Mouse (Mus musculus): Measurements from ENCODE around the gene Evx2. TPM values are rescaled to one million over a fixed set of nuclear protein-coding genes. Genes with fewer than 3 reads are reported as not detected.

The Evx2 gene
- polyA plus RNA-seq, 1 experiment from 2014 or later = 0.04 TPM

DNA sequence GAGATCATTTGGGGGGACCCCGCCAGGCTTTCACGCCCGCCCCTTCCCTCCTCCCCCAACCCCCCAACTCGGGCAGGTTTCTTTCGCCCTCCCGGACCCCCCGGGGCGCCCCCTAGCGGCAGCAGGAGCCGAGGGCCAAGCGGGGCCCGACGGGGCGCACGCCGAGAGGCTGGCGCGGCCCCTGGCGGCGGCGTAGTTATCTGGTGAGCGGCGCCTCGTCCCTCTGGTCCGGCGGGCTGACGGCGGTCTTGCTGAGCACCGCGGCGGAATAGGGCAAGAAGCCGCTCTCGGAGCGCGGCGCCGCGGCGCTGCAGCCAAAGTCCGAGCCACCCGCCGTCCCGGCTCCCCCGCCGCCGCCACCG is 4.0 kb downstream of the Evx2 start:
- WGBS = 2% methylated on average over 43 of the region's 47 CpGs
- peak; percentile 52 for ATAC-seq

DNA sequence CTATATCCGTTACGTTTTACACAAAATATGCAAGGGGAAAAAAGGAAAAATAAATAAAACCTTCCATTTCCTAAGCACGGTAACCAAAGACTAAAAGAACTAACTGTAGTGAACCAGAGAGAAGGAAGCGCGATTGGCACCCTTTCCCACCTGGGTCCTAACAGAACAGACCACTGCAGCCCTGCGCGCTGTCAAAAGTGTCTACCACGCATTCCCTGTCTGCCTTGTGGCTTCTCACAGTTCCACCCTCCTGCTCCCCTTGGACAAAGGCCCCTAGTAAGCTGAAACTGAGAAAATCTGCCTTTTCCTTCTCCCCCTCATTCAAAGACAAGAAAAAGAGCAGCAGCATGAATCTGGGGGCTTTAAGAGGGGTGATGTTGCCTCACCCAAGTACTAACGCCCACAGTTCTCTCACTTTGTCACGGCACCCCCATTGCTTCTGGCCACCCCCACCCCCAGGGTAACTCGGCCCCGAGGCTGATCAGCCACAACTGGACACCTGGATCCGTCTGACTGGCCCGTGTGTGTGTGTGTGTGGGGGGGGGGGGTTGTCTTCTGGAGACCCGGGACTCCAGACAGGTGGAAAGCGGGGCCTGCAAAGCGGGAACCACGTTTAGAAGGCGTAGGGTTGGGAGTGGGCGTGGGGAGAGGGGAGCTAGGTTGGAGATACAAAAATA is 4.5 kb downstream of the Evx2 start:
- no peak overlapping the region for H3K27ac ChIP-seq
- H3K9ac ChIP-seq = no peak overlapping the region
- H3K4me1 ChIP-seq (replicated peaks) = peaks cover 22% of the 10 kb centered on the region
- H3K4me2 ChIP-seq (replicated peaks) = peak overlapping the region; percentile 73
- no peaks in the 10 kb centered on the region for H3K36me3 ChIP-seq
- peak; percentile 48 for ATAC-seq
- peaks cover 85% of the 10 kb centered on the region for H3K27me3 ChIP-seq (replicated peaks)
- WGBS = 4% methylated on average over 20 of the region's 20 CpGs
- H3K4me3 ChIP-seq (replicated peaks) = 0 out of 2 replicates have a peak overlapping the region, but pooled peaks have one; percentile 40
- no peaks in the 10 kb centered on the region for H3K9me3 ChIP-seq

More for the DNA sequence above, 4.0 kb downstream of the Evx2 start:
- Histone ChIP-seq H3K9me3 (no peaks in the 10 kb centered on the region), H3K9ac (no peak overlapping the region), H3K27me3 (replicated peaks) (peaks cover 83% of the 10 kb centered on the region), H3K4me3 (replicated peaks) (peak overlapping the region; percentile 40), H3K27ac (no peak overlapping the region), H3K4me2 (replicated peaks) (peak overlapping the region; percentile 73), H3K4me1 (replicated peaks) (peaks cover 22% of the 10 kb centered on the region), H3K36me3 (no peaks in the 10 kb centered on the region)

DNA sequence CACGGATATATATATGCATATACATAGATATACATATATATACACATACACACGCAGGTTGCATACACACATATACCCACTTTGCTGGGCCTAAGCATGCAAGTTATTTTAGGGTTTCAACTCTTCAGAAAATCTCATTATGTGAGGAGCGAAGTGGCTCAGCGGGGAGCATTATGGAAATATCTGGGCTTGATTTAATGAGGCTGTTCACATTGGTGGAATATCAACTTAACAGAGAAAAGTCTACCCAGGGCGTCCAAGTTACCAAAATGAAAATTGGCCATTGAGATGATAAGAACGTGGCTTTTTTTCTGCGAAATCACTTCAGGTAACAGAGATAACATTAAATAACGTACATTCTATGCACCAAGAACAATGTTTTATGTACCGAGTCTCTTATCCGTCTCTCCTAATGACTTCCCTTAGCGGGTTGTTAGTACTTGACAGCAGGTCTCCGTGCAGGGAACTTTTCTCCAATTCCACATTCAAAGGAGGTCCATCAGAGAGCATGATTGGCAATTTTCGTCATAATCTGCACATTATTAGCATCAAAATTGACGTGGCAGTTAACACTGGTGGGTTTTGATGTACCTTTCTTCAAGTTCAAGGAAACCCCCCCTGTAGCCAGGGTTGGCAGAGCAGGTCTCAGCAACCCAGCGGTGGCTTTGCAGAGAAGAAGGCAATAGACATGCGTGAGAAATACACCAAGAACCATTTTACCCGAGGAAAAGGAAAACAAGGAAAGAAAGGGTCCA is 5.4 kb downstream of the Evx2 start:
- Histone ChIP-seq H3K9ac (no peak overlapping the region), H3K4me1 (replicated peaks) (peaks cover 19% of the 10 kb centered on the region), H3K27me3 (replicated peaks) (peaks cover 86% of the 10 kb centered on the region), H3K4me2 (replicated peaks) (no peak overlapping the region), H3K36me3 (no peaks in the 10 kb centered on the region), H3K4me3 (replicated peaks) (no peak overlapping the region), H3K27ac (no peak overlapping the region), H3K9me3 (no peaks in the 10 kb centered on the region)
- WGBS = 14% methylated on average over 17 of the region's 17 CpGs
- no peak for ATAC-seq

DNA sequence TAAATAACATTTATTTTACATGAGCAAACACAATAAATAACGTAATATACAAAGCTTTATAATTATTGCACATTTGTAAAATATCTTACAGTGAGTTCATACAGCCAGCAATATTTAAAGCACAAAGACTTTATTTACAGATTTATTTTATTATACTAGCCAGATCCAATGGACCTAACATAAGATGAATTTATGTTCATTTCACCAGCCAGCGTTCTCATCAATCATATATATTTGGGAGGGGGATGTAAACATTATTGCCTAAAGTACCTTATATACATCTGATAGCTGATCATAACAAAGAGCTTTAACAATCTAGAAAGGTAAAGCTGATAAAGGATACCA is 6.4 kb downstream of the Evx2 start:
- Histone ChIP-seq H3K4me1 (replicated peaks) (peaks cover 15% of the 10 kb centered on the region), H3K27me3 (replicated peaks) (peaks cover 86% of the 10 kb centered on the region), H3K4me2 (replicated peaks) (no peak overlapping the region), H3K36me3 (no peaks in the 10 kb centered on the region), H3K9me3 (no peaks in the 10 kb centered on the region), H3K4me3 (replicated peaks) (no peak overlapping the region), H3K9ac (no peak overlapping the region), H3K27ac (no peak overlapping the region)
- 40% methylated on average over 2 of the region's 2 CpGs for WGBS
- no peak for ATAC-seq

DNA sequence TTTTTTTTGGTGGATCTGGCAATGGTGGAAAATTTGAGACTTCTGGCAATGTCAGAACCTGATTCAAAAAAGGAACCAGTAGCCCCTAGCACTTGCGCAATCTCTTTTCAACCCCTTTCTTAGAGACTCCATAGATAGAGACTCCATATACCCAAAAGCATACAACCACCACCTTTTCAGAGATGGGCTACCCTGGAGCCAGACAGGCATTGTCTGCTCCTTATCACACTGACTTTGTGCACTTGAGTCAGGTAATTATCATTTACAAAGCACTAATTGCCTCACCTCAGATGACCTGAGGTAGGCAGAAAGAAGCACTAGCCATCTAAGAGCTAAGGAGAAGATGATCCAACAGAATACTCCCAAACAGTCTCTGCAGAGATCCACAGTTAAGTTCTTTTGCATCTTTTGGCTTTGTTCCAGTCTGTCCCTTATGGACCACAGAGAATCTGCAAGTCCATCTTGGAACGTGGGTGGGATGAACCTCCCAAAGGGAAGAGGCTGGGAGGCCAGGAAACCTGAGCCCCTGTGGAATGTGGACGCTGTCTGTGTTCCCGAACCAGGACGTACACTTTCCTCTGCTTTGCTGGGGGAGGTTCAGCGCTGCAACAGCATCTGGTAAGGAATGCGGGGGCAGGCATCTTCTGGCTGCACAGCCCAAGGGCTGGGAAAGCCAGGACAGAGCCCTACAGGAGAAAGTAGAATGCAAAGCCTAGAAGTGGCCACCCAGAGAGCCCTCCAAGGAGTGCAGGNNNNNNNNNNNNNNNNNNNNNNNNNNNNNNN is 12.1 kb downstream of the Evx2 start:
- 14% methylated on average over 7 of the region's 7 CpGs for WGBS
- Histone ChIP-seq H3K27me3 (replicated peaks) (peaks cover 71% of the 10 kb centered on the region), H3K4me3 (replicated peaks) (no peak overlapping the region)

DNA sequence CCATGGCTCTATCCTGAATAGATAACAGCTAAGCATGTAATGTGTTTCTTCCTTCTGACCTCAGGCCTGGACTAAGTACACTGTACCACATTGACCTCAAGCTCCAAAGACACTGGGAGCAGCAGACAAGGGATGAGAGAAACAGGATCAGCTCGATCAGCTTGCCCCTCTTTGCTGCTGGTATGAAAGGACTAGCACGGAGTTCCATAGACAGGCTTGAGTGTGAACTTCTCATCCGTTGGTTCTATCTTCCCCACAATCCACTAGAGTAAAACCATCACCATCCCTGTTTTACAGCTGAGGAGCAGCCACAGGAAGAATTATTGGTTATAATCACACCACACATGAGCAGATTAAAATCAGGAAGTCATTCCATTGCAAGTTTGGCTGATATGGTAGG is 13.7 kb downstream of the Evx2 start:
- Histone ChIP-seq H3K36me3 (no peaks in the 10 kb centered on the region), H3K4me2 (replicated peaks) (no peak overlapping the region), H3K4me3 (replicated peaks) (no peak overlapping the region), H3K9ac (no peak overlapping the region), H3K27ac (no peak overlapping the region), H3K27me3 (replicated peaks) (peaks cover 57% of the 10 kb centered on the region), H3K9me3 (no peaks in the 10 kb centered on the region), H3K4me1 (replicated peaks) (no peaks in the 10 kb centered on the region)
- WGBS = 72% methylated on average over 3 of the region's 3 CpGs
- no peak for ATAC-seq

More for the DNA sequence above, 12.1 kb downstream of the Evx2 start:
- Histone ChIP-seq H3K4me1 (replicated peaks) (no peaks in the 10 kb centered on the region), H3K9me3 (no peaks in the 10 kb centered on the region), H3K9ac (no peak overlapping the region), H3K27ac (no peak overlapping the region), H3K36me3 (no peaks in the 10 kb centered on the region), H3K4me2 (replicated peaks) (no peak overlapping the region)
- no peak for ATAC-seq

DNA sequence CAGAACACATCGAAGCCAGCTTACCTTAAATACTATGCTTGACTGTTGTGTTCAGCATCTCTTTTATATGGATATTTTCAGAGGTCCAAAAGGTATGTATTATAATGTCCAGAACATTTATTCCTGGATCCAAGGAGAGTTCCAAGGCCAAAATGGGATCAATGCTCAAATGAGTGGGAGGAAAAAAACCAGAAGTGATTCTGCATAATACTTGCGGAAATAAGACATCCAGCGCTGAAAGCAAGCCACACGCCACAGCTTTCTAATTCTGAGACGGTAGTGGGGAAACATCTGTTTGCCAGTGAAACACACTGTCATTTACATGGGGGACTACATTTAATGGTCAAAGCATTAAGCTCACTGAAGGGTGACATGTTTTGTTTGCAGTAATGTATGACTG is 16.9 kb downstream of the Evx2 start:
- WGBS = 61% methylated on average over 5 of the region's 5 CpGs
- Histone ChIP-seq H3K4me2 (replicated peaks) (no peak overlapping the region), H3K36me3 (no peaks in the 10 kb centered on the region), H3K27me3 (replicated peaks) (peaks cover 25% of the 10 kb centered on the region), H3K4me3 (replicated peaks) (no peak overlapping the region), H3K27ac (no peak overlapping the region), H3K9me3 (no peaks in the 10 kb centered on the region), H3K4me1 (replicated peaks) (no peaks in the 10 kb centered on the region), H3K9ac (no peak overlapping the region)
- no peak for ATAC-seq

DNA sequence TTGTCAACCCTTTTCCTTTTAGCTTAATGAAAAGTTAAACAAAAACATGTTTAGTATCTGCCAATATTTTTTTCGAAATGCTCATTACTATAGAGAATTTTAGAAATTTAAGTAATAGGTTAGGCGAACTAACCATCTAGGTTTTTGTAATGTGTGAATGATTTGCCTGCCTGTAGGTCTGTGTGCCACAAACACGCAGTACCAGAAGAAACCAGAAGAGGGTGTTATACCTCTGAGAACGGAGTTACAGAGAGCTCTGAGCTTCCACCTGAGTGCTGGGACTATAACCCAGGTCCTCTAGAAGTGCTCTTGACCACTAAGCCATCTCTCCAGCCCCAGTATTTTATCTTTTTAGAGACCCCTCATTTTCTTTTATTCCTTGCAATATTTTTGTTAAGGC is 23.9 kb downstream of the Evx2 start:
- H3K36me3 ChIP-seq = no peaks in the 10 kb centered on the region
- no peak overlapping the region for H3K27ac ChIP-seq
- no peaks in the 10 kb centered on the region for H3K27me3 ChIP-seq (replicated peaks)
- no peaks in the 10 kb centered on the region for H3K9me3 ChIP-seq
- no peak overlapping the region for H3K4me2 ChIP-seq (replicated peaks)
- H3K9ac ChIP-seq = no peak overlapping the region
- no peaks in the 10 kb centered on the region for H3K4me1 ChIP-seq (replicated peaks)
- no peak overlapping the region for H3K4me3 ChIP-seq (replicated peaks)
- 65% methylated on average over 4 of the region's 4 CpGs for WGBS
- ATAC-seq = no peak

DNA sequence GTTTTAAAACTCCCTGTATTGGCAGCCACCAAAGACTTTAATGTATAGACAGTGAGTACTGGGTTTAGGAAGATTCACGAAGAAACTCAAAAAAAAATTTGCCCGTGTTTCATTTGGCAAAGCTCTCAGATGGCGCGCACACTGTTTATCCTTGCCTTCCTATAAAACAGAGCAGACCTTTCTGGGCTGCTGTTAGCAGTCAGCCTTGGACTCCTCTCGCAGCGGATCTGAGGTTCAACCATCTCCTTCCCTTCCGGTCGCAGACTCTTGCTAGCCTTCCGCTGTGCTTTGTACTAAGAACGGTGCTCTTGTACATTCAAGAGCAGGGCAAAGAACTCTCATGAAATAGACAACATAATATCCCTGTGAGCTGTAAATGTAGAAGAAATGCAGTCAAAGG is 39.0 kb downstream of the Evx2 start:
- no peak for ATAC-seq
- Histone ChIP-seq H3K4me2 (replicated peaks) (no peak overlapping the region), H3K9ac (no peak overlapping the region), H3K4me1 (replicated peaks) (no peaks in the 10 kb centered on the region), H3K27ac (no peak overlapping the region), H3K9me3 (no peaks in the 10 kb centered on the region), H3K4me3 (replicated peaks) (no peak overlapping the region), H3K36me3 (no peaks in the 10 kb centered on the region), H3K27me3 (replicated peaks) (0 out of 2 replicates have a peak, but pooled peaks cover 1% of the 10 kb centered on the region)
- WGBS = 65% methylated on average over 10 of the region's 10 CpGs

DNA sequence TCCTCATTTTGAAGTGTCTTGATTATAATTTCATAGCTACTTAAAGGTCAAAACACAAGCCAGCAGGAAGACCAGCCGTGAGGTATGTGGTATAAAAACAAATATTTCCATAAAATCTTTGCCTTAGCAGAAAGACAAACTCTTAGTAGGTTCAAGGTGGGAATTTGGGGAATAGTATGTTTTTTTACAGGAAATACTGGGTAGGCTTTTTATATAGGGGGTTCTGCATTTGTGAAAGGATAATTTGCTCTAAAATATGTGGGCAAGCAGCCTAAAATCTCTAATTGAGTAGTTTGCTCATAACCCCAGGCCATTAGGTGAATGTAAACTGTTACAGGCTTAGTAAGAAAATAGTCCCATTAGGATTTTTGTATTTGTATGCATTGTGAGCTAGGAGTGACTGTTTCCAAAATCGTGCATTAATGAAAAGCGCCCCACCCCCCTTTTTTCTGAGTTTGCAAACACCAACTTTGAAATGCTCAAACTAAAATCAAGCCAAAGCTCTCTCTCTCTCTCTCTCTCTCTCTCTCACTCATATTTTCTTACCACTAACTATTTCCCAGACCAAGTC is 39.6 kb downstream of the Evx2 start:
- Histone ChIP-seq H3K27me3 (replicated peaks) (no peaks in the 10 kb centered on the region), H3K4me1 (replicated peaks) (no peaks in the 10 kb centered on the region), H3K4me2 (replicated peaks) (no peak overlapping the region), H3K9me3 (no peaks in the 10 kb centered on the region), H3K9ac (no peak overlapping the region), H3K27ac (no peak overlapping the region), H3K36me3 (no peaks in the 10 kb centered on the region), H3K4me3 (replicated peaks) (no peak overlapping the region)
- 85% methylated on average over 3 of the region's 3 CpGs for WGBS
- no peak for ATAC-seq

DNA sequence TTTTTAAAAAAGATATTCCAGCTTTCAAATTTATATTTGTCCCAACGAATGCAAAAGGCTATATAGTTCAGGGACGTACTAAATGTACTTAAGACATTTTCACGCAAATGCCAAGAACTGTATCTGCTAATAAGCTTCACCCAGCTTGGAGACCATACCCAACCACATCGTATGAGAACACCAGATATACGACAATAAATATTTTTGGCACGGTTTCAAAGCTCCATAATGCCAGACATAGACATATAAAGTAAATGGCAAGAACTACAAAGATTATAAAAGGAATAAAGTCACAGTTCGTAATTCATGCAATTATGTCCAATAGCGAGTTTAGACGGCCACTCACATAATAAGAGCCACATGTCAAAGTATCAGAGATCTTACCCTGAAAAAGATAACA is 41.7 kb downstream of the Evx2 start:
- Histone ChIP-seq H3K36me3 (no peaks in the 10 kb centered on the region), H3K4me1 (replicated peaks) (no peaks in the 10 kb centered on the region), H3K9me3 (no peaks in the 10 kb centered on the region), H3K4me2 (replicated peaks) (no peak overlapping the region), H3K4me3 (replicated peaks) (no peak overlapping the region), H3K27me3 (replicated peaks) (no peaks in the 10 kb centered on the region), H3K9ac (no peak overlapping the region), H3K27ac (no peak overlapping the region)
- ATAC-seq = no peak
- WGBS = 83% methylated on average over 9 of the region's 9 CpGs

DNA sequence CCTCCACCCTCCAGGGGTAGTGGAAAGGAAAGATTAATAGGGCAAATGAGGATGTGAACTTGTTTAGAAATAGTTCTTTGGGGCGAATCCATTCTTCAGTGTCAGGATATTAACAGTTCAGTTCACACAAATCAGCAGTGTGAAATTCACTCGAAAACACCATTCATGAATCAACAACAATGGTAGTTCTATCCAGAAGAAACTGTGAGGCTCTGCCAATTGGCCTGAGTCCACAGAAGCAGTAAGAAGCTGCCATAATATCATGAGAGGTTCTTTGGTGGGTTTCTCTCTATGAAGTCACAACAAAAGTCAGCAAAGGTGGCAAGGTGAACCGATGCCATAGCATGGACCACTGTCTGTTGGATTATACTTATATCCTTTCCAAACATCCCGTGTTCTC is 48.0 kb downstream of the Evx2 start:
- WGBS = 87% methylated on average over 4 of the region's 4 CpGs
- H3K9ac ChIP-seq = no peak overlapping the region
- no peaks in the 10 kb centered on the region for H3K27me3 ChIP-seq (replicated peaks)
- ATAC-seq = no peak
- no peaks in the 10 kb centered on the region for H3K36me3 ChIP-seq
- no peak overlapping the region for H3K27ac ChIP-seq
- no peaks in the 10 kb centered on the region for H3K4me1 ChIP-seq (replicated peaks)
- H3K4me3 ChIP-seq (replicated peaks) = no peak overlapping the region
- H3K9me3 ChIP-seq = no peaks in the 10 kb centered on the region
- H3K4me2 ChIP-seq (replicated peaks) = no peak overlapping the region

Measured in intestine, embryonic 15.5 days (tissue).